Mouse (Mus musculus) ES-E14 (cell line): Measurements from ENCODE around the gene Eps15l1. TPM values are rescaled to one million over a fixed set of nuclear protein-coding genes. Genes with fewer than 3 reads are reported as not detected.
A peak's percentile ranks its signal among the peaks of the same experiment; 100 is the strongest.

Experiments used
- DNase-seq: peaks from one replicate; pipeline ENCODE4 v3.0.0-alpha.2; 2013; ENCODE audit warnings: low read depth, low spot score
- H3K27ac ChIP-seq: 2 replicates; pipeline ENCODE4 v1.5.1; 2012; ENCODE audit warnings: low read depth, mild to moderate bottlenecking, low read length, moderate library complexity, mixed read lengths; ENCODE audit not compliant: poor library complexity, insufficient read depth, severe bottlenecking
- H3K36me3 ChIP-seq: 2 replicates; pipeline ENCODE4 v1.6.1; 2012; ENCODE audit warnings: mild to moderate bottlenecking, low read length, moderate library complexity, mixed read lengths; ENCODE audit not compliant: control insufficient read depth, poor library complexity, insufficient read depth, severe bottlenecking
- H3K4me1 ChIP-seq, 2 experiments: fragments of 150-350 bp in 1 of 2; sonication (generic) in 1 of 2; 2 replicates each; pipeline ENCODE4 v1.6.1; 2012; ENCODE audit warnings: low read length in 2 of 2, mild to moderate bottlenecking in 1 of 2, mixed read lengths in 1 of 2; ENCODE audit not compliant: control insufficient read depth in 2 of 2, insufficient read depth in 2 of 2, poor library complexity in 1 of 2
- H3K4me3 ChIP-seq, 2 experiments: fragments of 150-350 bp in 1 of 2; sonication (generic) in 1 of 2; 2 replicates each; pipeline ENCODE4 v1.5.1; 2012; ENCODE audit warnings: low read length in 2 of 2, low read depth in 1 of 2, mild to moderate bottlenecking in 1 of 2, mixed read lengths in 1 of 2; ENCODE audit not compliant: insufficient read depth in 1 of 2, poor library complexity in 1 of 2, severe bottlenecking in 1 of 2
- H3K9ac ChIP-seq: 2 replicates; pipeline ENCODE4 v1.6.1; 2012; ENCODE audit warnings: low read depth, mild to moderate bottlenecking, low read length, mixed read lengths; ENCODE audit not compliant: poor library complexity, insufficient read depth, severe bottlenecking
- H3K9me3 ChIP-seq: fragments of 150-350 bp; sonication (generic); 2 replicates; pipeline ENCODE4 v1.6.1; 2012; ENCODE audit warnings: low read depth, mild to moderate bottlenecking, low read length; ENCODE audit not compliant: control insufficient read depth, insufficient read depth
- CHD2 ChIP-seq: IDR thresholded peaks from 2 replicates; pipeline ENCODE4 v1.6.1; 2014; ENCODE audit warnings: mild to moderate bottlenecking, low read depth, low read length, inconsistent platforms
- HCFC1 ChIP-seq: IDR thresholded peaks from 2 replicates; pipeline ENCODE4 v1.6.1; 2012; ENCODE audit warnings: low read length, inconsistent platforms, borderline replicate concordance; ENCODE audit not compliant: insufficient read depth
- MAFK ChIP-seq: IDR thresholded peaks from 2 replicates; pipeline ENCODE4 v1.6.1; 2014; ENCODE audit warnings: mild to moderate bottlenecking, low read depth, low read length, inconsistent platforms; ENCODE audit not compliant: insufficient read depth
- ZC3H11A ChIP-seq: IDR thresholded peaks from 2 replicates; pipeline ENCODE4 v1.6.1; 2012; ENCODE audit warnings: low read depth, mild to moderate bottlenecking, inconsistent platforms, low read length, borderline replicate concordance
- ZNF384 ChIP-seq: IDR thresholded peaks from 2 replicates; pipeline ENCODE4 v1.6.1; 2012; ENCODE audit warnings: low read depth, low read length, inconsistent platforms
- in situ Hi-C, 2 experiments: fragments of 600-800 bp; cut with MboI; formaldehyde crosslinking; loops; one replicate each; pipeline ENCODE4 v1.15.1; 2025; ENCODE audit warnings: low sequenced_read_pairs in 2 of 2, inconsistent platforms in 1 of 2; ENCODE audit not compliant: unreplicated experiment in 2 of 2
- total RNA-seq: library from RNA; depleted of rRNA; stranded (reverse); fragments of 300-350 nt; gene quantifications from 2 replicates; pipeline ENCODE4 v1.2.3, GENCODE M21; 2012

Gene Eps15l1
- total RNA-seq, 1 experiment, result 41.7 TPM

GRCm38 (mm10) chr8:72318801-72319322, 102.4 kb downstream of the Eps15l1 start, which contains the start of gene Klf2:
Klf2 (plus strand) TSS chr8:72319033.
- peak within 1 kb of the TSS; percentile 89 to 96 for H3K4me3 ChIP-seq
- H3K27ac ChIP-seq, result peak within 1 kb of the TSS; percentile 99
- H3K36me3 ChIP-seq, result peaks cover 46% of the 10 kb centered on the region
- in situ Hi-C loops, result no loop called here
- H3K9me3 ChIP-seq, result no peaks in the 10 kb centered on the region
- H3K9ac ChIP-seq, result peak within 1 kb of the TSS; percentile 95
- TF ChIP-seq ZNF384 (no peak), HCFC1 (peak; percentile 53; the same call in 1 of the 2 replicates), ZC3H11A (no peak), MAFK (no peak)
- peak; percentile 95 for DNase-seq
- peaks cover 9 to 15% of the 10 kb centered on the region in 2 experiments for H3K4me1 ChIP-seq

GRCm38 (mm10) chr8:72317741-72318301, 103.4 kb downstream of the Eps15l1 start:
- TF ChIP-seq HCFC1 (no peak), CHD2 (no peak), MAFK (no peak), ZC3H11A (no peak), ZNF384 (no peak)
- peak overlapping the region; percentile 99 for H3K27ac ChIP-seq
- in situ Hi-C loops, result no loop called here

DNA sequence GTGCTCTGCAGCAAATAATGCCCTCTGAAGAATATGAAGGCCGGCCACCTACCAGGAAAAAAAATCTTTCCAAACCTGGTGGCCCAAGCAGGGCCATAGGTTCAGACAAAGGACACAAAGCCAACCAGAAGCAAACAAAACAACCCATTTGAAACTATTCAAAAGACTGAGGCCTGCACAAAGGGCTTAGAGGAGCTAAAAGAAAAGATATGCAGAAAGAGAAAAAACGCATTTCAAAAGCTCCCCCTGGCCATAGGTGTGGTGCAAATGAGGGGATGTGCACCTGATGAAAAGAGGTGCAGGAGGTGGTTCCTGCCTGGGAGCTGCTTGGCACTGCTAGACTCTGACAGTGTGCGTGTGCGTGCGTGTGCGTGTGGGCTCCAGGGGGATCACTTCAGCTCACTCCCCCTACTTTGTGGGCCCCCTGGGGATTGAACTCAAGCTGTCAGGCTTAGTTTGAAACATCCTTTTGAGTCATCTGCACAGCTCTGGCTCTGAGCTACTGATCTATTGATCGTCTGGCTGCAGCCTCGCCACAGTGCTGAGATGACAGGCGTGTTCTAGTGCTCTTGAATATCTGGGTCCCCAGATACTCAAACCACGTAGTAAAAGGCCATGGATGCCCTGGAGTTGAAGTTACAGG, 105.1 kb downstream of the Eps15l1 start:
- H3K9ac ChIP-seq, result peak overlapping the region; percentile 70

More at GRCm38 (mm10) chr8:72317741-72318301, 103.4 kb downstream of the Eps15l1 start:
- DNase-seq, result no peak
- Histone ChIP-seq H3K36me3 (peaks cover 38% of the 10 kb centered on the region), H3K9ac (peak overlapping the region; percentile 35; the same call in 1 of the 2 replicates), H3K4me1 (peaks cover 9 to 18% of the 10 kb centered on the region in 2 experiments), H3K9me3 (no peaks in the 10 kb centered on the region), H3K4me3 (no peak overlapping the region)

GRCm38 (mm10) chr8:72312926-72313518, 108.2 kb downstream of the Eps15l1 start:
- no peak overlapping the region for H3K27ac ChIP-seq
- no peak overlapping the region for H3K4me3 ChIP-seq
- DNase-seq, result no peak
- H3K36me3 ChIP-seq, result no peaks in the 10 kb centered on the region
- TF ChIP-seq CHD2, result no peak
- no peak for TF ChIP-seq MAFK
- TF ChIP-seq ZC3H11A, result no peak
- no peak for TF ChIP-seq ZNF384
- no peak for TF ChIP-seq HCFC1
- H3K9ac ChIP-seq, result no peak overlapping the region
- in situ Hi-C loops, result no loop called here
- peaks cover 13 to 40% of the 10 kb centered on the region in 2 experiments for H3K4me1 ChIP-seq
- no peaks in the 10 kb centered on the region for H3K9me3 ChIP-seq

More for the DNA sequence above, 105.1 kb downstream of the Eps15l1 start:
- Histone ChIP-seq H3K4me1 (peaks cover 9 to 25% of the 10 kb centered on the region in 2 experiments), H3K36me3 (peaks cover 22% of the 10 kb centered on the region), H3K4me3 (no peak overlapping the region), H3K27ac (peak overlapping the region; percentile 99), H3K9me3 (no peaks in the 10 kb centered on the region)
- in situ Hi-C loops, result no loop called here
- TF ChIP-seq MAFK (no peak), ZNF384 (peak; percentile 76)
- DNase-seq, result peak; percentile 81
